Mouse (Mus musculus) limb, embryonic 10.5 days (tissue): ENCODE data around the gene Icos. TPM values are rescaled to one million over a fixed set of nuclear protein-coding genes. Genes with fewer than 3 reads are reported as not detected.
A peak's percentile ranks its signal among the peaks of the same experiment; 100 is the strongest.

ENCODE experiments used
- DNase-seq: peaks from one replicate; pipeline ENCODE4 v3.0.0-alpha.2; 2017; ENCODE audit warnings: low spot score
- H3K27ac ChIP-seq: fragments of 300-500 bp; sonication (generic); 2 replicates; pipeline ENCODE4 v1.5.1; 2016; ENCODE audit warnings: mild to moderate bottlenecking
- H3K27me3 ChIP-seq: fragments of 300-500 bp; sonication (generic); 2 replicates; pipeline ENCODE4 v1.6.1; 2016; ENCODE audit warnings: low read depth, mild to moderate bottlenecking; ENCODE audit not compliant: poor library complexity, severe bottlenecking
- H3K36me3 ChIP-seq: fragments of 300-500 bp; sonication (generic); 2 replicates; pipeline ENCODE4 v1.6.1; 2016; ENCODE audit warnings: mild to moderate bottlenecking, moderate library complexity
- H3K4me1 ChIP-seq: fragments of 300-500 bp; sonication (generic); 2 replicates; pipeline ENCODE4 v1.6.1; 2016
- H3K4me3 ChIP-seq: fragments of 300-500 bp; sonication (generic); 2 replicates; pipeline ENCODE4 v1.5.1; 2016; ENCODE audit warnings: mild to moderate bottlenecking, moderate library complexity
- H3K9me3 ChIP-seq: fragments of 300-500 bp; sonication (generic); replicated peaks from 2 replicates; pipeline ENCODE4 v1.6.1; 2016; ENCODE audit warnings: mild to moderate bottlenecking
- WGBS: fragments of 180-500 bp; shearing (Covaris S2); methylation state at CpG from one replicate; pipeline ENCODE4 v1.1.7; 2016; 5-methylcytosine and 5-hydroxymethylcytosine counted together
- polyA plus RNA-seq: library from polyadenylated mRNA; unstranded; fragments of >200 nt; fragmentation: Nextera tagmentation; extraction: Ambion mirVana; gene quantifications from 2 replicates; pipeline ENCODE4 v1.2.1, GENCODE M21; 2016

Icos gene
- polyA plus RNA-seq, 1 experiment from 2014 or later, result not detected

GRCm38 (mm10) chr1:60975646-60976294, 2.0 kb upstream of the Icos start:
- Histone ChIP-seq H3K27me3 (no peaks in the 10 kb centered on the region), H3K9me3 (no peaks in the 10 kb centered on the region), H3K36me3 (no peaks in the 10 kb centered on the region), H3K27ac (no peak overlapping the region), H3K4me3 (no peak overlapping the region), H3K4me1 (no peaks in the 10 kb centered on the region)
- 91% methylated on average over 5 of the region's 5 CpGs for WGBS
- DNase-seq, result no peak

DNA sequence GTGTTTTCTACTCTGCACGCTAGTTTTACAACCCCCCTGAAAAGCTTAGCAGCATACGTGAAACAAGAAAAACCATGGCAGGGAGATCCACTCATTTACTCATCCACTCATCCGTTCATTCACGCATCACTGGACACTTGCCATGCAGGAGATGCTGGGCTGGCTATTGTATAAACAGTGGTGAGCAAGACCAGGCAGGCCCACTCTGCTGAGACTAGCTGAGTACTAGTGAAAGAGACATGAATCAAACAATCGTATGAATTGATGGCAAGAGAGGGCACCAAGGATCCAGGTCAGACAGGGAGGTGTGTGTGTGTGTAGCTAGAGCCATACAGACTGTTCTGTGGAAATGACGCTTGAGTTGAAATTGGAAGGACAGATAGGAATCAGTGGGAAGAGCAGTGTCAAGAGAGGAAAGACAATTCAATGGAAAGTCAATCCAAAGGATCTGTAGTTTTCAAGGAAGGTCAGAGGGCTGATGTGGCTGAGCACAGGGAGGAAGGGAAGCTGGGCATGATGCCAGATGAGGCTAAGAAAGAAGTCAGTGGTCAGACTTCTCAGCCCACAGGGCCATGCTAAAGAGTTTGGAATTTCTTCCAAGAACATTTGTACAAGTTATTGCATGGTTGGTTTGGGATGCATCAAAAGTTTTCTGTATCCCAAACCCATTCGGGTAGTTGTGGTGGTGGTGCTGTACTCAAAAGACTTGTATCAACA, 1.6 kb downstream of the Icos start:
- no peak for DNase-seq
- H3K4me3 ChIP-seq, result no peak overlapping the region
- H3K4me1 ChIP-seq, result no peaks in the 10 kb centered on the region
- H3K27me3 ChIP-seq, result no peaks in the 10 kb centered on the region
- H3K9me3 ChIP-seq, result no peaks in the 10 kb centered on the region
- no peaks in the 10 kb centered on the region for H3K36me3 ChIP-seq
- H3K27ac ChIP-seq, result no peak overlapping the region
- 85% methylated on average over 7 of the region's 7 CpGs for WGBS

- H3K36me3 ChIP-seq, result no peaks in the 10 kb centered on the region
- WGBS, result 85% methylated on average over 2 of the region's 2 CpGs
- no peaks in the 10 kb centered on the region for H3K9me3 ChIP-seq
- no peak overlapping the region for H3K4me3 ChIP-seq
- H3K27me3 ChIP-seq, result no peaks in the 10 kb centered on the region
- no peak overlapping the region for H3K27ac ChIP-seq
- no peak for DNase-seq
- H3K4me1 ChIP-seq, result no peaks in the 10 kb centered on the region
Observed at GRCm38 (mm10) chr1:60979843-60980235, 2.1 kb downstream of the Icos start.

DNA sequence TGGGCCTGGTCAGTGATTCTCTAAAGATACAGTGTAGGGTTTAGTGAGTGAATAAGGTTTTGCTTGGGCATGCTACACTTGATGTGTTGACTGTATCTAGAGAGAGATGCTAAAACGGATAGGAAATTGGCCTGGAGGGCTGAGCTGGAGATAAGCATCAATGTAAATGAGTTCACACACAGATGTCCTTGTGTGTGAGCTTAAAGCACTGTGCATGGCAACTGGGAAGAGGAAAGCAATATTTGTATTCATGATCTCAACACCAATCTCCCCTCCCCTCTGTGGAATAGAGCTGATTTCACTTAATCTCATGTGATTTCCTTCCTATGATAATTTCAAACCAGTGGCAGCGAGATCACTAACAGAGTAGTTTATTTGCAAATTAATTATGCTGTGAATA, 7.3 kb downstream of the Icos start:
- no peak for DNase-seq

GRCm38 (mm10) chr1:60986141-60986540, 8.4 kb downstream of the Icos start:
- Histone ChIP-seq H3K4me1 (no peaks in the 10 kb centered on the region), H3K27me3 (no peaks in the 10 kb centered on the region), H3K9me3 (no peaks in the 10 kb centered on the region), H3K27ac (no peak overlapping the region), H3K4me3 (no peak overlapping the region), H3K36me3 (no peaks in the 10 kb centered on the region)
- 85% methylated on average over 5 of the region's 5 CpGs for WGBS
- DNase-seq, result no peak

More for the DNA sequence above, 7.3 kb downstream of the Icos start:
- Histone ChIP-seq H3K4me1 (no peaks in the 10 kb centered on the region), H3K4me3 (no peak overlapping the region), H3K27me3 (no peaks in the 10 kb centered on the region), H3K9me3 (no peaks in the 10 kb centered on the region), H3K36me3 (no peaks in the 10 kb centered on the region), H3K27ac (no peak overlapping the region)
- WGBS, result 71% methylated on average over 2 of the region's 2 CpGs

DNA sequence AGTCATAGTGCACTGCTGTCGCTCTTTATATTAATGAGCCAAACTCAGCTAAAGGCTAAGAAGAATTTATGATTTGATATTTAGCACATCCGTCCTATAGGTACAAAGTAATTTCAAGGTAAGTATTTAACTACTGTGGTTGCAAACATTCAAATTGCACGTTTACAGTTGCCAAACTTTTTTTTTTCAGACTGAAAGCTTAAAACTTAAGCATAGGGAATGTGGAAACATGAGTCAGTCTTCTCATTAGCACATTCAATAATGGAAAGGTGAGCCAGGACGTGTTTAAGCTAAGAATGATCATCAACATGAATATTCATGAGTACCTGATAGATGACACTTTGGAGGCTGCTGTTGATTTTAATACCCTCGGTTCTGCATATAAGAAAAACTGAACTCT, 11.4 kb downstream of the Icos start:
- DNase-seq, result no peak
- Histone ChIP-seq H3K4me3 (no peak overlapping the region), H3K27ac (no peak overlapping the region), H3K4me1 (no peaks in the 10 kb centered on the region), H3K9me3 (no peaks in the 10 kb centered on the region), H3K36me3 (no peaks in the 10 kb centered on the region), H3K27me3 (no peaks in the 10 kb centered on the region)
- WGBS, result 81% methylated on average over 5 of the region's 5 CpGs

DNA sequence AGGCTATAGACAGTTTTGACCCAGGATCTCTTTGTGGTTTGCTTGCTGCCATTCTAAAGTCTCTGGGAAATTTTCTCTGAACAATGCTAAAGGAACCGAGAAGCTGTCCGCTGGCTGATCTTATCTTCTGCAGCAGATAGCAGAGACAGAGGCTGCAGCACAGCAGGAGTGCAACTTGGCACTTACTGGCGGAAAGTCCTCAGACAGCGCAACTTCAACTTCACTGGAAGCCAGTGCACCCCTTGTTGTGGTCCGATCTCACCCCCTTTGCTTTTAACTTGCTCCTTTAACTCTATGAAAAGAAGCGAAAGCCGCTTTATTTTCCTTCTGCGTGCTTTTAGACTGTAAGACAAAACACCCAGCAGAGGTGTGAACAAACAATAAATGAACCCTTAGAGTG, 12.6 kb downstream of the Icos start:
- no peak overlapping the region for H3K4me3 ChIP-seq
- H3K27me3 ChIP-seq, result no peaks in the 10 kb centered on the region
- no peaks in the 10 kb centered on the region for H3K4me1 ChIP-seq
- no peak for DNase-seq
- H3K36me3 ChIP-seq, result no peaks in the 10 kb centered on the region
- no peak overlapping the region for H3K27ac ChIP-seq
- WGBS, result 62% methylated on average over 8 of the region's 8 CpGs
- no peaks in the 10 kb centered on the region for H3K9me3 ChIP-seq

- DNase-seq, result no peak
- Histone ChIP-seq H3K36me3 (no peaks in the 10 kb centered on the region), H3K4me3 (no peak overlapping the region), H3K9me3 (no peaks in the 10 kb centered on the region), H3K27ac (no peak overlapping the region), H3K4me1 (no peaks in the 10 kb centered on the region), H3K27me3 (no peaks in the 10 kb centered on the region)
- 96% methylated on average over 3 of the region's 3 CpGs for whole genome bisulfite sequencing
Observed at GRCm38 (mm10) chr1:60998008-60998557, 20.4 kb downstream of the Icos start.

- Histone ChIP-seq H3K27ac (no peak overlapping the region), H3K9me3 (no peaks in the 10 kb centered on the region), H3K27me3 (no peaks in the 10 kb centered on the region), H3K4me3 (no peak overlapping the region), H3K4me1 (no peaks in the 10 kb centered on the region), H3K36me3 (no peaks in the 10 kb centered on the region)
- no peak for DNase-seq
- WGBS, result 71% methylated on average over 2 of the region's 2 CpGs
Observed at GRCm38 (mm10) chr1:60998689-60999088, 21.0 kb downstream of the Icos start.

DNA sequence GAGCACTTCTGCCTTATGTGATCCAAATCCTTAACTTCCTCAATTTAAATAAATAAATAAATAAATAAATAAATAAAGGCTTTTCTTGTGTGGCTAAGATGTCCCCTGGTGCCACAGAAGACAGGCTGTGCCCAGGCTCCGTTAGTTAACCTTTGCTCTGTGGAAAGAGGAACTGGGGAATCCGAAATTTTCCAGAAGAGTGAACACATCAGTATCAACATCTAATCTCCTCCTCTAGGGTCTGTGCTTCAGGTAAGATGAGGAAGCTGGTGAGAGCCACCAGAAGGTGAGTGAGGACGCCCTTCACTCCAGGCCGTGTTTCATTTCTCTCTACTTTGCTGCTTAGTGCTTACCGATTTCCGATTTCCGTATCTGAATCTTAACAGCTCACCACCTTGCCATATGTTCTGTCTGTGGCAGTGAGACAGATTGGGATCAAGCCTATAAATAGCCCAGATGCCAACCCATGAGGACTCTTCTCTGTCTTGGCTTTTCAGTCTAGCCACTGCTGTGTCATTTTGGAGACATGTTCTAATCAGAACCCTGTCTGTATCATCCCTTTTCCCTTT, 24.1 kb downstream of the Icos start:
- Histone ChIP-seq H3K9me3 (no peaks in the 10 kb centered on the region), H3K36me3 (no peaks in the 10 kb centered on the region), H3K27ac (no peak overlapping the region), H3K27me3 (no peaks in the 10 kb centered on the region), H3K4me3 (no peak overlapping the region), H3K4me1 (no peaks in the 10 kb centered on the region)
- DNase-seq, result no peak
- WGBS, result 91% methylated on average over 7 of the region's 7 CpGs

DNA sequence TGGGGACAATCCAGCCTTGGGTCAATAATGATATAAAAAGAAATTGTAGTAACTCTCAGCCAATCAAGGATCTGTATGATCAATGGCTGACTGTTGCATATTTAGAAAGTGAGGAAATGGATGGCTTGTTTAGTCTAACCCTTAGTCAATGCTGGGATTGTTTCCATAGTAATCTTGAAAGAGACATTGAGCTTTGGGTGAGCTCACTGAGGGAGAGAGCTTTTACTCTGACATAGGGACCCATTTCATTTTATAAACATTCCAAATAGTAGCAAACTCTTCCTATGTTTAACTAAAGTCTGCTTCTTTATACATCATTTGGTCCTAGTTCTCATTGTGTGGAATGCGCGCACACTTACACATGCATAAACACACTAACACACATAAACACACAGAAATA, 28.5 kb downstream of the Icos start:
- H3K36me3 ChIP-seq, result no peaks in the 10 kb centered on the region
- no peaks in the 10 kb centered on the region for H3K27me3 ChIP-seq
- H3K4me1 ChIP-seq, result no peaks in the 10 kb centered on the region
- no peak overlapping the region for H3K4me3 ChIP-seq
- no peaks in the 10 kb centered on the region for H3K9me3 ChIP-seq
- no peak overlapping the region for H3K27ac ChIP-seq
- DNase-seq, result no peak
- 95% methylated on average over 2 of the region's 2 CpGs for WGBS

DNA sequence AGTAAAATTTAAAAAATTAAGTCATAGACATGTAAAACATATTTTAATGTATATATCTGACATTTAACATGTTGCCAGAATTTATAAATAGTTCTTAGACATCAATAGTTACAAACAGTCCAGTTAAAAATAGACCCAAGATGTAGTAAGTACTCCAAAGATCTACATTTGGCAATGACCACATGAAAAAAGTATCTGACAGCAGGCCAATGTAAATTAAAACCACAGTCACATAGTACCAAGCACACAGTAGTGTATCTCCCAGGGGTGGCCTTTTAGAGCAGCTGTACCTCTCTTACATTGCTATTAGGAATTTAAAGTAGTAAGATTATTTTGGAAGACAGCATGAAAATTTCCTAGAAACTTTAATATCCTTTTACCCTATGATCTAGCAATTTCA, 29.8 kb downstream of the Icos start:
- Histone ChIP-seq H3K4me3 (no peak overlapping the region), H3K36me3 (no peaks in the 10 kb centered on the region), H3K27me3 (no peaks in the 10 kb centered on the region), H3K4me1 (no peaks in the 10 kb centered on the region), H3K9me3 (no peaks in the 10 kb centered on the region), H3K27ac (no peak overlapping the region)
- DNase-seq, result no peak

DNA sequence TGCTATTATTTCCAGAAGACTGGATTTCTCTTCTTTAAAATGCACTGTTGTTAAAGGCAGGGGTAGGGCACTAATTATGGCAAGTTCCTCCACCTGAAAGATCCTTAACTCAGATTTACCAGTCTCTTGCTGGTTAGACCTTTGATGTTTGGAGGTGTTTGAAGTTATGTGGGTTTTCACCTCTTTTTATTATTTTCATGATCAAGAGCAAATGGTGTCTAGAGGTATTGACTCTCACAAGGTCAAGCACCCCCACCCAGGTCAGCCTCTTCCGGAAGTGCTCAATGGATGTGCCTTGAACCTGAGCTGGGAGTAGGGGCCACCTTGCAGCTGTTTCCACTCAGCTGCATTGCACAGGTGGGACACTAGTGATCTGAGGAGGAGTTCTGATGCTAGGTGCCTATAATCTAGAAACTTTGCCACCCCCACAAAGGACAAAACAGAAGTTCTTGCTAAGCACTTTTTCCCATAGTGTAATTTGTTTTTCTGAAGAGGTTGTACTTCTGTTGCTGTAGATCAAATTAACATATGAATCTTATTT, 38.9 kb downstream of the Icos start:
- no peak overlapping the region for H3K4me3 ChIP-seq
- no peaks in the 10 kb centered on the region for H3K36me3 ChIP-seq

More for the DNA sequence above, 38.9 kb downstream of the Icos start:
- Histone ChIP-seq H3K9me3 (no peaks in the 10 kb centered on the region), H3K27me3 (no peaks in the 10 kb centered on the region), H3K27ac (no peak overlapping the region), H3K4me1 (0 out of 2 replicates have a peak, but pooled peaks cover 6% of the 10 kb centered on the region)
- WGBS, result 59% methylated on average over 1 of the region's 1 CpGs
- DNase-seq, result peak; percentile 38
